Mouse (Mus musculus) kidney, postnatal 14 days (tissue): ENCODE data around the gene Clba1.

Source experiments
- DNase-seq: peaks from one replicate; pipeline ENCODE4 v3.0.0; 2022; ENCODE audit warnings: mixed read lengths

Clba1 gene

GRCm38 (mm10) chr12:112808587-112809364, at the start of gene Clba1:
Clba1 (plus strand) TSS chr12:112808937.
- DNase-seq, result peak; percentile 95

DNA sequence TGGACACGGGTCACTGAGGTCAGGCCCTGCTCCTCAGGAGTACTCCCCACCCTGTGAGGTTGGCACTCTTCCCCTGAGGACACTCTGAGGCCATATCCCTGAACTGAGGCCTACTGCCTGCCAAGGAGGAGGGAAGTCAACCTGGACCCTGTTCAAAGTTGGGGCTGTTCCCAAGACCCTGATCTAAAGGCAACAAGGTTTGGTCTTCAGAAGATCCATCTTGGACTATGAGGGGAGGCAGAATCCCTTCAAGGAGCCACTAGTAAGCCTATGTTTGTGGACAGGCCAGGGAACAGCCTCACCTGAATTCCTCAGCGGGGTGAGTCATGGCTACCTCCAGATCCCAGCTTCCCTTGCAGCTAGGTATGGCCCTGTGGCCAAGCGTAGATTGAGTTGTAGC, 49.3 kb upstream of the Clba1 start:
- DNase-seq, result no peak

GRCm38 (mm10) chr12:112760154-112760926, 48.4 kb upstream of the Clba1 start, which contains the start of gene Pld4:
Pld4 (plus strand) TSS chr12:112760655.
- no peak for DNase-seq

DNA sequence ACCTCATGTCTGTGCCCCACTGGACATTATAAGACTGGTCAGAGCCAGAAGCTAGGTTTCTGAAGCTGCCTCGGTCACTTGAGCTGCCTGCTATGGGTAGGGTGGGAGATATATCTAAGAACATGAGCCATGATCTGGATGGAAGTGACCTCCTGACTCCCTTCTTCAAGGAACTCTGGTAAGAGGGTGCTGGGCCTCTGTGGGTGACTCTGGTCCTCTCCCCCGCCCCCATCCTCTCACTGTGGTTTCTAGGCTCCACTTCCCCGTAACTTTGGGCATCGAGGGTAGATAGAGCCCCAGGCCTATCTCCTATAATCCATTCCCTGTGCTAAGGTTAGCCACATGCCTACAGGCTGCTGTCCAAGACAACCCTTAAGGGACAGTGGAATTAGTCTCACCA, 47.3 kb upstream of the Clba1 start:
- no peak for DNase-seq

DNA sequence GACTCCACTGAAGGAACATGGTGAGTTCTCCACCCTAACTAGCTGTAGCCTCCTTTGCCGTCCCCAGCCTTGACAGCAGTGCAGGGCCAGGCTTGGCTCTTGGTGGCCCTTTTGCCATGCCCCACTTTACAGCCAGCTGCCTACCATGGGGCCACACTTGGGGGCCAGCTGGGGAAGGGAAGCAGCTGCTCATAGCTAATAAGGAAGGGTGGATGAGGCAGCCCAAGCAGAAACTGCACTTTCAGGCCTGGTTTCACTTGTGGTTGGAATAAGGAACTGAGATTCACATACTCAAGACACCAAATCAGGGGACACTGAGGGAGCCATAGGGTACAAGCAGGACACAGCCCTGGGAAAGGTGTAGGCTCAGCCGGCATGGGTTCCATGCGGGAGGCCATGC, 46.7 kb upstream of the Clba1 start:
- DNase-seq, result no peak

- no peak for DNase-seq
These were observed 45.6 kb upstream of the Clba1 start for GRCm38 (mm10) chr12:112763176-112763575.

DNA sequence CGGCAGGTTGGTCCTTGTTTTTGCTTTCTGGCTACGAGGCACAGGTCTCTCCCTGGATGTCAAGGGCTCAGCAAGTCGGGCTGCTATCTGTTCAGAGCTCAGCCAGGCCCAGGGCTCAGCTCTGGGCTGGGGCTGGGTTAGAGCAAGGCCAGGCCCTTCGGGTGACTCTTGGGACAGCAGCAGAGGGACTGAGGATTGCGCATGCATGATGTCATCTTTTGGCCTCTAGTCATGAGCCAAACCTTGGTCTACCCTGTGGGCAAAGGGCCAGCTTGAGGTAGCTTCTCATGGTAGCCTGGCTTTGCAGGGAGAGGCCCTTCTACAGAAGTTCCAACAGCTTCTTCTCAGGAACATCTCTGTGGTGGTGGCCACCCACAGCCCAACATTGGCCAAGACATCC, 44.6 kb upstream of the Clba1 start:
- no peak for DNase-seq

DNA sequence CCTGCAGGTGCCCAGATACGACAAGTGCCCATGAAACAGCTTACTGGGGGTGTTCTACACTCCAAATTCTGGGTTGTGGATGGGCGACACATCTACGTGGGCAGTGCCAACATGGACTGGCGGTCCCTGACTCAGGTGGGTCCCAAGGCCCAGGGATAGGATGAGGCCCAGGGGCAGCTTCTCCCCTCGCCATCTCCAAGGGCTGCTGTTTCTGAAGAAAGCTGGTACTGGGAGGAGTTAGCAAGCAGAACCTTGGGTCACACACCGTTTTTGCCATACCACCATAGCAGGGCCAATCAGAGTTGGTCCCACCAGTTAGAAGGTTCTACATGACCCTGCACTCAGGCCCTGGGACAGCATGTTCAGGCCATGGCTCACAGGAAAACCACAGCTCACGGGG, 43.7 kb upstream of the Clba1 start:
- no peak for DNase-seq

- DNase-seq, result no peak
These were observed 42.2 kb upstream of the Clba1 start for GRCm38 (mm10) chr12:112766586-112766985.

DNA sequence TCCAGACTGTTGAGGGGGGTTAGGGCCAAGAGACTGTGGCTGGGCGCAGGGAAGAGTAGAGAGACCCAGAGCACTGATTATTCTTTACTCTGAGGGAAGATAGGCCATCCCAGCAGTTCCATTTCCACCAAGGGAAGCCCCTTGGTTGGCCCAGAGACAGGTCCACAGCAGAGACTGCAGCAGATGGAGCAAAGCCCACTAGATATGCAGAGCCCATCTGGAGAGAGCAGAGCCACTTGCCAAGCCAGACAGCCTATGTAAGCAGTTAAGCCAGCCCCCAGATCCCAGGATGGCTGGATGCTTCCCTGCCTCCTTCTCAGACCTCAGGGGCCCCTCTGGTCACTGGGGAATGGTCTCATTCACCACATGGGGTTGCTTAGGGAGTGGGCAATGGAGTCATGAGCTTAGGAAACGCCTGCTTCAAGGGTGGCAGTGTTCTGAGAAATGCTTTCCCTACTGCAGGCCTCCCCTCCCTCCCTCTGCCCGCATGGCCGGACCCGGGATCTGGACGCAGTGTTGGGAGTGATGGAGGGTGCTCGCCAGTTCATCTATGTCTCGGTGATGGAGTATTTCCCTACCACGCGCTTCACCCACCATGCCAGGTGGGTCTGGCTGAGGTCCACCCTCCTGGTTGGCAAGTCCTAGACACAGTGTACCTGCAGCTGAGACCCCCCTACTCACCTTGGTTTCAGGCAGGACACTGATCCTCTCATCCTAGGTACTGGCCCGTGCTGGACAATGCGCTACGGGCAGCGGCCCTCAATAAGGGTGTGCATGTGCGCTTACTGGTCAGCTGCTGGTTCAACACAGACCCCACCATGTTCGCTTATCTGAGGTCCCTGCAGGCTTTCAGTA, 41.5 kb upstream of the Clba1 start:
- DNase-seq, result no peak

DNA sequence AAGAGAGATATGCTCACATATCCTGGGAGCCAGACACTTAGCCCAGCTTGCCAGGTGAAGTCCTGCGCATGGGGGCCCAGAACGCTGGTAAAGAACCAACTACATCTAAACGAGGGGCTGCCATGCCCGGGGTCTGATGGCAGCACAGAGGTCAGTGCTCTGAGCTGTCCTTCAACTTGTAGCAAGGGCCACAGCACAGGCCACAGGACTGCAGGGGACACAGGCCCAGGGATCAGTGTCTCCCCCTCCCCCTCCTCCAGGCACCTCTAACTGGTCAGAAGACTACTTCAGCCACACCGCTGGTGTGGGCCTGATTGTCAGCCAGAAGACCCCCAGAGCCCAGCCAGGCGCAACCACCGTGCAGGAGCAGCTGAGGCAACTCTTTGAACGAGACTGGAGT, 40.6 kb upstream of the Clba1 start:
- DNase-seq, result no peak

GRCm38 (mm10) chr12:112769031-112769430, 39.7 kb upstream of the Clba1 start:
- DNase-seq, result no peak

GRCm38 (mm10) chr12:112769751-112770150, 39.0 kb upstream of the Clba1 start:
- no peak for DNase-seq

GRCm38 (mm10) chr12:112770396-112770795, 38.3 kb upstream of the Clba1 start:
- no peak for DNase-seq

GRCm38 (mm10) chr12:112772306-112772705, 36.4 kb upstream of the Clba1 start:
- no peak for DNase-seq

GRCm38 (mm10) chr12:112773366-112773765, 35.4 kb upstream of the Clba1 start:
- DNase-seq, result no peak

- no peak for DNase-seq
These were observed 34.7 kb upstream of the Clba1 start for GRCm38 (mm10) chr12:112774026-112774425.

DNA sequence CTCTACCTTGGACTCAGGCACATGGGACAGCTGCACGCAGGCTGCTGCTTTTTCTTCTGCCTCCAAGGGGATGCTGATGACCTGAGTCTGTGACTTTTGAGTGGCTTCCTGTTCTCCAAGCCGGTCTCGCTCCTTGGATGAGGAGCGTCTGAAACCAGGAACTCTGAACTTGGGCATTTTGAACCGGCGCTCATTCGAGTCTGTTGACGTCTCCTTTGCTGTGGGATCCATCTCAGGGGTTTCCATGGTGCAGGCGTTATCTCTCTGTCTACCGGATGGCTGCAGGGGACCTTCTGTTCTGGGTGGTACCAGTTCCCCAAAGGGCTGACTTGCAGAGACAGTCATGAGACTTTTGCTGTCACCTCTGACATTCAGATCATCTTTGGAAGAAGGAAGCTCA, 34.3 kb upstream of the Clba1 start:
- DNase-seq, result no peak

DNA sequence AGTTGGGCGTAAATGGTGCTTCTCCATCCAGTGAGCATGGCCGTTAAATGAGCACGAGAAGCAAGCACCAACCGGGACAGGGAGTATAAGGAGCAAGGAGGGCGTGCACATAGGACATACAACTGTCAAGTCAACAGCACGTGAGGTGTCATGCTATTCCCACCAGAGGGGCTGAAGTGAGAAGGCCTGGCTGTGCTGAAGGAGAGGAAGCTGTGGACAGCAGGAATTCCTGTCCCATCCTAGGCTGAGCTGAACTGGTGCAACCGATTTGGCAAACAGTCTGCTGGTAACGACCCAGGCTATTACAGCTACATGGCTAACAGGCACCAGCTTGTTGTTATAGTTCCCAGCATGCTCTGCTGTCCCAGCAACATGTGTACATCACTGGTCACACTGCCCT, 17.7 kb upstream of the Clba1 start:
- no peak for DNase-seq

DNA sequence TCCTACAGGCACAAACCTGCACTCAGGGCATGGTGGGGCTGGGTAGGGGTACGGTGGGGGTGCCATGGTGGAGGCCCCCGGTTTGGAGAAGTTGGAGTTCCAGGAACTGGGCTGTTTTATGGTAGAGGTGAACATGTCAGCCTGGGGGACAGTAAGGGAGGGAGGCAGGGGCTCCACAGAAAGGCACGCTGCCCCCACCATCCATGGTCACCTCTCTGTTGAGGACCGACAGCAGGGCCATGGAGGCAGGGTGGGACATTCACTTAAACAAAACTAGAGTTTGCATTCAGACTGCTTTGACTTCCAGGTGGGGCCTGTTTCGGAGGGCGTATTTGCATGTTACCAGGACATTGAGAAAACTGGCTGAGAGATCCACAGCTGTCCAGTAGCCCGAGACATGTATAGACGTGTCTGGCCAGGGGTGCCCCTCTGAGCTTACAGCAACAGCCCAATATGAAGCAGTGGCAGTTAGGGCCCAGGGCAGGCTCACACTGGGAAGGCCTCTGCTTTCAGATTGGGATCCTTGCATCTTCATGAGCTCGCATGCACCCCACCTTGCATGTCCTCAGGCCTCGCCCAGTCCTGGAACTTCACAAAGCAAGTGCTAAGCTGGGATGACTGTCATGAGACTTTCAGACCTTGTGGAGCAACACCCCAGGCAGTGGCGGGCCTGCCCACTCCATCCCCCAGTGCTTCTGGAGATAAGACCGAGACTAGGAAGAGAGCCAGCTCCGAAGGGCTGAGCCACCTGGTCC, 15.0 kb upstream of the Clba1 start:
- no peak for DNase-seq

GRCm38 (mm10) chr12:112794356-112794816, 14.4 kb upstream of the Clba1 start:
- no peak for DNase-seq

DNA sequence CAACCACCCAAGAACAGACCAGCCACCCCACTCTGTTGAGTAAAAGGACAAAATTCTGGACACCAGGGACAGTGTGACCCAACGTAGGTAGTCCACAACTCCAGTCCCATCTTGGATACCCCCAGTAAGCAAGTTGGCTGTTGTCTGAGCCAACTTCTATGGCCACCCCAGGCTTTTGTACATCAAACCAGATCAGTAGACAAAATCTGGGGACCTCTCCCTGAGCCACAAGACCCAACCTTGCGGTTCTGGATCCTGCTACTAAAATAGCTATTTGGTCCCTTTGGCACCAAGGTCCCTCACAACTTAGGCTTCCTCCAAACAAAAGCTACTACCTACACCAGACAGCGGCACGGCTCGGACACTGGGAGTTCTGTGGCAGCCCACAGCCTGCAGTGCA, 13.7 kb upstream of the Clba1 start:
- no peak for DNase-seq
